Mouse (Mus musculus): ENCODE data around the gene Hes7.
A peak's percentile ranks its signal among the peaks of the same experiment; 100 is the strongest.

Gene Hes7

DNA sequence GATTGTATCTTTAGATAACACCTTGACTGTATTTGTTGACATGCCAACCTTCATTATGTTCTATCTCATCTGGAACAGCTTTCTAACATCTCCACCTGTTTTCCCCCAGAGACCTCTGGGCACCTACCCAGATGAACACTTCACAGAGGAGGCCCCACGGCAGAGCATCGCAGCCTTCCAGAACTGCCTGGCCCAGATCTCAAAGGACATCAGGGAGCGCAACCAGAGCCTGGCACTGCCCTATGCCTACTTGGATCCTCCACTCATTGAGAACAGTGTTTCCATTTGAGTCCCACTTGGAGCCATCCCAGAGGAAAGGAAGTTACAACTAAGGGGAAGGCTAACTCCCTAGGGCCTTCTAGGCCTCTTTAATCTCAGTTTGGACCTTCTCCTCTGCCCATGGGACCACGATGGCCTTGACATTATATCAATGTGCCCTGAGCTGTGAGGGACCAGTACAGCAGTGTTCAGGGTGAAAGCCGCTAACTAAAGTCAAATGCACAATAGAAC lies 28.3 kb downstream of the Hes7 start:
- no peak for DNase-seq (ENCODE audit: extremely low spot score, low spot score)

DNA sequence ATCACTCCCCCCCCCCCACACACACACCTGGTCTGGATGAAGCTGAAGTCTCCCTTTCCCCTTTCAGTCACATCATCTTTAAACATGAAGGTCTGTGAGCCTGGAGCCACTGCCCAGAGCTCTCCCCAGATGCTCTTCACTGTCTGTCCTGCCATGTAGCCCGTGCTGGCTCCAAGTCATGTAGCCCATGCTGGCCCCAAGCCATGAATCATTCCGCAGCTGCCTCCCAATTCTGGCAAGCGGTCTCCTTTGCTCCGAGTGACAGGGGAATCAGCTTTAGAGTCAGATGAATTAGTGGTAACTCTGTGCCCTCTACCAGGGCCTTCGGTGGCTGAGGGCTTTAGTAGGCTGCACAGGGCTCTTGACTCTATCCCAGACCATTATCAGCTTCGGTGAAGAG lies 29.5 kb downstream of the Hes7 start:
- DNase-seq (ENCODE audit: extremely low spot score, low spot score) = no peak

GRCm38 (mm10) chr11:69150444-69150843 lies 30.2 kb downstream of the Hes7 start:
- peak; percentile 61 for DNase-seq (ENCODE audit: extremely low spot score, low spot score)

DNA sequence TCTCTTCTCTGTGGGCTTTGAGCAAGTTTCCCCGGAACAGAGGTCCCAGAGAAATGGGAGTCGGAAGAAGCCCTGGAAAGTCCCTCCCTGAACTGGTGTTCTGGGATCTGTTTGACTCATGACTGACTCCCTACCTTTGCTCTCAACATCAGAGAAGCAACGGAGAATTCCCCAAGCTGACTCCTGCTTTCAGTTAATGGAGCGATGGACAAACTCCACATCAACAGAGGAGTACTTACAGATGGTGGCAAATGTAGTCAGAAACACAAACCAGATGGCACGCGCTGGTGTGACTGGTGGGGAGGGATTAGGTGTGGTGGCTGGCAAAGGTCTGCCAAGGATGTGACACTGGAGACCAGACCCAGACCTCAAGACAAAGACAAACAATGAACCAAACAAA lies 30.8 kb downstream of the Hes7 start:
- no peak for DNase-seq (ENCODE audit: extremely low spot score, low spot score)

DNA sequence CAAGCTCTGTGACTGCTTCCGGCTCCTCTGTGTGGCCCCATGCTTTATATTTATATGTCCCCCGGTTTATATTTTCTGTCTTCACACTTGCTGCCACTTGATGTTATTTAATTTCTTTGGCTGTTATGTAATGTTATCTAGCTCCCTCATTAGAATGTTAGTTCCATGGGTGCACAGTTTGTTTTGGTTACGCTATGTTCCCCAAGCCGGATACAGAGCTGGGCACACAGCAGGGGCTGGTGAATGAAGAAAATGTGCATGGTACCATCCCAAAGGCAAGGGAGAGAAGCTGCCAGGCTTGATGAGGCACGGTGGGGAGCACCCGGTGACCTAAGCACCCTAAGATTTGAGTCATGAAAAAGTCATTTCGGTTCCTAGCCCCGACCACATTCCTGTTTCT lies 33.6 kb downstream of the Hes7 start:
- no peak for DNase-seq (ENCODE audit: extremely low spot score, low spot score)

- no peak for DNase-seq (ENCODE audit: extremely low spot score, low spot score)
Observed at GRCm38 (mm10) chr11:69155351-69155750, 35.1 kb downstream of the Hes7 start.

DNA sequence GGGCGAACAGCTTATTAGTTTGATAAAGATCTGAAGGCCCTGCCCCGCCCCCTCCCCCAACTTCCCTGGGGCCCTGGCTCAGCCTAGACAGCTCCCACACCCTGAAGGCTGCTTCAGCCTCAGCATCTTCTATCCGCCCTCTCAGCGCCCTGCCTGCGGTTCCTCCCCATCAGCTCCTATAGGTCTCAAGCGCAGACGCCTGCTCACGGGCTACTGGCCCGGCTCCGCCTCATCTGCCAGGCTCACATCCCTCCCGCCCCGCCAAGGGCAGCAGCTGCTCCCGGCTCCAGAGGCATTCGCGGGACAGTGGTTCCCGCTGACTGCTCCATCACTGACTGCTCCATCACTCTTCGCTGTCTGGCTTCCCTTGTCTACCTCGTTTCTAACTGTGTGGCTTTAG lies 36.6 kb downstream of the Hes7 start, which contains the start of gene Alox12b:
Alox12b (plus strand) TSS at position 190 of the 400 bp plus-strand sequence.
- DNase-seq (ENCODE audit: extremely low spot score, low spot score) = peak; percentile 45

GRCm38 (mm10) chr11:69169313-69169712 lies 49.1 kb downstream of the Hes7 start:
- DNase-seq (ENCODE audit: extremely low spot score, low spot score) = no peak

GRCm38 (mm10) chr11:69171626-69172025 lies 51.4 kb downstream of the Hes7 start:
- peak; percentile 44 for DNase-seq (ENCODE audit: extremely low spot score, low spot score)

GRCm38 (mm10) chr11:69172606-69173005 lies 52.4 kb downstream of the Hes7 start:
- no peak for DNase-seq (ENCODE audit: extremely low spot score, low spot score)
